Mouse (Mus musculus) limb, embryonic 10.5 days (tissue): ENCODE measurements at regions not wholly inside any gene's neighbourhood (a gene's known extent, or its start where the extent isn't known, plus 50 kb on each side); places are given as distances from the start of the nearest gene placed in this dataset.

ENCODE experiments used
- DNase-seq: peaks from one replicate; pipeline ENCODE4 v3.0.0-alpha.2; 2017; ENCODE audit warnings: low spot score
- H3K27ac ChIP-seq: fragments of 300-500 bp; sonication (generic); 2 replicates; pipeline ENCODE4 v1.5.1; 2016; ENCODE audit warnings: mild to moderate bottlenecking
- H3K27me3 ChIP-seq: fragments of 300-500 bp; sonication (generic); 2 replicates; pipeline ENCODE4 v1.6.1; 2016; ENCODE audit warnings: low read depth, mild to moderate bottlenecking; ENCODE audit not compliant: poor library complexity, severe bottlenecking
- H3K36me3 ChIP-seq: fragments of 300-500 bp; sonication (generic); 2 replicates; pipeline ENCODE4 v1.6.1; 2016; ENCODE audit warnings: mild to moderate bottlenecking, moderate library complexity
- H3K4me1 ChIP-seq: fragments of 300-500 bp; sonication (generic); 2 replicates; pipeline ENCODE4 v1.6.1; 2016
- H3K4me3 ChIP-seq: fragments of 300-500 bp; sonication (generic); 2 replicates; pipeline ENCODE4 v1.5.1; 2016; ENCODE audit warnings: mild to moderate bottlenecking, moderate library complexity
- H3K9me3 ChIP-seq: fragments of 300-500 bp; sonication (generic); replicated peaks from 2 replicates; pipeline ENCODE4 v1.6.1; 2016; ENCODE audit warnings: mild to moderate bottlenecking
- whole genome bisulfite sequencing: fragments of 180-500 bp; shearing (Covaris S2); methylation state at CpG from one replicate; pipeline ENCODE4 v1.1.7; 2016; 5-methylcytosine and 5-hydroxymethylcytosine counted together

GRCm38 (mm10) chr2:128276337-128276736, 150.5 kb downstream of the Bcl2l11 start:
- no peak for DNase-seq
- Histone ChIP-seq H3K9me3 (no peaks in the 10 kb centered on the region), H3K4me1 (peaks cover 20% of the 10 kb centered on the region), H3K27ac (no peak overlapping the region), H3K4me3 (no peak overlapping the region), H3K27me3 (no peaks in the 10 kb centered on the region; the same call in 1 of the 2 replicates), H3K36me3 (no peaks in the 10 kb centered on the region)
- WGBS, result 93% methylated on average over 5 of the region's 5 CpGs

- Histone ChIP-seq H3K27me3 (no peaks in the 10 kb centered on the region; the same call in 1 of the 2 replicates), H3K36me3 (no peaks in the 10 kb centered on the region), H3K4me3 (no peak overlapping the region), H3K4me1 (peaks cover 20% of the 10 kb centered on the region), H3K9me3 (no peaks in the 10 kb centered on the region), H3K27ac (peak overlapping the region; percentile 42; the same call in 1 of the 2 replicates)
- no peak for DNase-seq
- 63% methylated on average over 4 of the region's 4 CpGs for WGBS
Measured at GRCm38 (mm10) chr2:128277387-128278123, 151.7 kb downstream of the Bcl2l11 start.

- WGBS, result 84% methylated on average over 5 of the region's 5 CpGs
- H3K27me3 ChIP-seq, result no peaks in the 10 kb centered on the region; the same call in 1 of the 2 replicates
- peak overlapping the region; percentile 42; the same call in 1 of the 2 replicates for H3K27ac ChIP-seq
- H3K4me1 ChIP-seq, result peaks cover 18% of the 10 kb centered on the region
- H3K4me3 ChIP-seq, result no peak overlapping the region
- no peaks in the 10 kb centered on the region for H3K9me3 ChIP-seq
- H3K36me3 ChIP-seq, result no peaks in the 10 kb centered on the region
- no peak for DNase-seq
Measured at GRCm38 (mm10) chr2:128278124-128278432, 152.2 kb downstream of the Bcl2l11 start.

GRCm38 (mm10) chr2:128278608-128279081, 152.8 kb downstream of the Bcl2l11 start:
- 55% methylated on average over 12 of the region's 12 CpGs for WGBS
- Histone ChIP-seq H3K36me3 (no peaks in the 10 kb centered on the region), H3K27ac (no peak overlapping the region), H3K4me3 (no peak overlapping the region), H3K27me3 (no peaks in the 10 kb centered on the region), H3K4me1 (peaks cover 18% of the 10 kb centered on the region), H3K9me3 (no peaks in the 10 kb centered on the region)
- DNase-seq, result no peak

GRCm38 (mm10) chr2:128279127-128279710, 153.4 kb downstream of the Bcl2l11 start:
- no peak for DNase-seq
- Histone ChIP-seq H3K27ac (no peak overlapping the region), H3K4me3 (no peak overlapping the region), H3K4me1 (peaks cover 23% of the 10 kb centered on the region), H3K36me3 (no peaks in the 10 kb centered on the region), H3K9me3 (no peaks in the 10 kb centered on the region), H3K27me3 (no peaks in the 10 kb centered on the region)
- WGBS, result 90% methylated on average over 10 of the region's 10 CpGs

GRCm38 (mm10) chr2:128282591-128282990, 156.8 kb downstream of the Bcl2l11 start:
- H3K4me3 ChIP-seq, result no peak overlapping the region
- peaks cover 40% of the 10 kb centered on the region for H3K4me1 ChIP-seq
- H3K36me3 ChIP-seq, result no peaks in the 10 kb centered on the region
- no peak for DNase-seq
- no peaks in the 10 kb centered on the region for H3K9me3 ChIP-seq
- no peaks in the 10 kb centered on the region for H3K27me3 ChIP-seq
- 44% methylated on average over 4 of the region's 4 CpGs for WGBS
- no peak overlapping the region for H3K27ac ChIP-seq

GRCm38 (mm10) chr2:128284822-128285421, 159.1 kb downstream of the Bcl2l11 start:
- Histone ChIP-seq H3K9me3 (no peaks in the 10 kb centered on the region), H3K27me3 (no peaks in the 10 kb centered on the region), H3K27ac (peak overlapping the region; percentile 16; the same call in 1 of the 2 replicates), H3K4me3 (no peak overlapping the region), H3K36me3 (no peaks in the 10 kb centered on the region), H3K4me1 (peaks cover 37% of the 10 kb centered on the region)
- WGBS, result 90% methylated on average over 7 of the region's 7 CpGs
- no peak for DNase-seq

GRCm38 (mm10) chr2:128285457-128285856, 159.6 kb downstream of the Bcl2l11 start:
- DNase-seq, result no peak
- H3K4me1 ChIP-seq, result peaks cover 37% of the 10 kb centered on the region
- WGBS, result 94% methylated on average over 12 of the region's 12 CpGs
- H3K4me3 ChIP-seq, result no peak overlapping the region
- H3K36me3 ChIP-seq, result no peaks in the 10 kb centered on the region
- 0 out of 2 replicates have a peak overlapping the region, but pooled peaks have one; percentile 16 for H3K27ac ChIP-seq
- H3K27me3 ChIP-seq, result no peaks in the 10 kb centered on the region
- no peaks in the 10 kb centered on the region for H3K9me3 ChIP-seq

GRCm38 (mm10) chr2:128288138-128288551, 162.3 kb downstream of the Bcl2l11 start:
- 51% methylated on average over 12 of the region's 12 CpGs for WGBS
- Histone ChIP-seq H3K27ac (no peak overlapping the region; the same call in 1 of the 2 replicates), H3K4me3 (no peak overlapping the region), H3K4me1 (peaks cover 40% of the 10 kb centered on the region), H3K27me3 (no peaks in the 10 kb centered on the region), H3K9me3 (no peaks in the 10 kb centered on the region), H3K36me3 (no peaks in the 10 kb centered on the region)
- DNase-seq, result no peak

- H3K27ac ChIP-seq, result no peak overlapping the region
- H3K4me1 ChIP-seq, result peaks cover 29% of the 10 kb centered on the region
Measured at GRCm38 (mm10) chr2:128290609-128291008, 164.8 kb downstream of the Bcl2l11 start.

GRCm38 (mm10) chr2:128294610-128295009, 168.8 kb downstream of the Bcl2l11 start:
- Histone ChIP-seq H3K27ac (0 out of 2 replicates have a peak overlapping the region, but pooled peaks have one; percentile 19), H3K36me3 (no peaks in the 10 kb centered on the region), H3K4me1 (peaks cover 26% of the 10 kb centered on the region), H3K9me3 (no peaks in the 10 kb centered on the region), H3K4me3 (no peak overlapping the region), H3K27me3 (no peaks in the 10 kb centered on the region)
- no peak for DNase-seq
- WGBS, result 76% methylated on average over 3 of the region's 3 CpGs

More at GRCm38 (mm10) chr2:128290609-128291008, 164.8 kb downstream of the Bcl2l11 start:
- H3K9me3 ChIP-seq, result no peaks in the 10 kb centered on the region
- no peaks in the 10 kb centered on the region for H3K36me3 ChIP-seq
- no peak overlapping the region for H3K4me3 ChIP-seq
- H3K27me3 ChIP-seq, result no peaks in the 10 kb centered on the region
- DNase-seq, result no peak
- WGBS, result 94% methylated on average over 3 of the region's 3 CpGs

- no peaks in the 10 kb centered on the region for H3K9me3 ChIP-seq
Measured at GRCm38 (mm10) chr2:128295018-128295424, 169.2 kb downstream of the Bcl2l11 start.

GRCm38 (mm10) chr2:128295726-128296234, 169.9 kb downstream of the Bcl2l11 start:
- WGBS, result 82% methylated on average over 3 of the region's 3 CpGs
- H3K36me3 ChIP-seq, result no peaks in the 10 kb centered on the region
- H3K27me3 ChIP-seq, result no peaks in the 10 kb centered on the region
- H3K4me3 ChIP-seq, result no peak overlapping the region
- H3K4me1 ChIP-seq, result peaks cover 26% of the 10 kb centered on the region
- no peak overlapping the region for H3K27ac ChIP-seq
- H3K9me3 ChIP-seq, result no peaks in the 10 kb centered on the region
- no peak for DNase-seq

More at GRCm38 (mm10) chr2:128295018-128295424, 169.2 kb downstream of the Bcl2l11 start:
- no peaks in the 10 kb centered on the region for H3K36me3 ChIP-seq
- H3K4me1 ChIP-seq, result peaks cover 26% of the 10 kb centered on the region
- 0 out of 2 replicates have a peak overlapping the region, but pooled peaks have one; percentile 19 for H3K27ac ChIP-seq
- H3K4me3 ChIP-seq, result no peak overlapping the region
- DNase-seq, result no peak
- no peaks in the 10 kb centered on the region for H3K27me3 ChIP-seq
- WGBS, result 82% methylated on average over 11 of the region's 11 CpGs
